Mouse (Mus musculus): ENCODE data around the gene Palld.

The Palld gene

DNA sequence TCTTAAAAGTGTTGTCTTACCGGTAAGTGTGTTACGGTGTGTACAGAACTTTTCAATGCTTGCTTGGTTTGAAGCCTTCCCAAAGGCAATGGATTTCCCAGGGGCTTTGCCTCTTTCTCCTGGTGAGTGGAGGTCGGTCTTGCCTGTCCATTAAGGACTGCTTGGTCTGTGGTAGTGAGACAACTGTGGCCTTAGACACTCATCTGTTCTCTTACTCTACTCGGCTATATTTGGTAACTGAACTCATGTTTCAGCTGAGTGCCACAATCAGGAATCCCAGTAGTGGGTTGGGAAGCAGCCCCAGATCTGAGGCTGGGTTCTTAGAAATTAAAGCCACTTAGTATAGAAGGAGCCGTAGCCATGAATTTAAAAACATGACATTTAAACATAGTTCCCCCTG, at the start of gene Palld:
Gene Palld (minus strand): TSS at position 170 of the 400 bp plus-strand sequence.
- H3K9me3 ChIP-seq (ENCODE audit: low read length) = no peaks in the 10 kb centered on the region
- no peak within 1 kb of the TSS for H3K4me3 ChIP-seq (replicated peaks; ENCODE audit: low read length)
- H3K36me3 ChIP-seq (ENCODE audit: insufficient read depth, low read length) = no peaks in the 10 kb centered on the region
- H3K27me3 ChIP-seq (ENCODE audit: insufficient read depth, low read length) = no peaks in the 10 kb centered on the region
- no peaks in the 10 kb centered on the region for H3K4me1 ChIP-seq (replicated peaks; ENCODE audit: low read depth, low read length)
- TF ChIP-seq NANOG (IDR thresholded peaks at IDR 0.05; ENCODE audit: borderline replicate concordance, low read length) = no peak
- TF ChIP-seq POU5F1 (IDR thresholded peaks at IDR 0.05; ENCODE audit: borderline replicate concordance, low read length) = no peak
- TF ChIP-seq CTCF (conservative IDR thresholded peaks at IDR 0.05; ENCODE audit: low read length) = no peak

DNA sequence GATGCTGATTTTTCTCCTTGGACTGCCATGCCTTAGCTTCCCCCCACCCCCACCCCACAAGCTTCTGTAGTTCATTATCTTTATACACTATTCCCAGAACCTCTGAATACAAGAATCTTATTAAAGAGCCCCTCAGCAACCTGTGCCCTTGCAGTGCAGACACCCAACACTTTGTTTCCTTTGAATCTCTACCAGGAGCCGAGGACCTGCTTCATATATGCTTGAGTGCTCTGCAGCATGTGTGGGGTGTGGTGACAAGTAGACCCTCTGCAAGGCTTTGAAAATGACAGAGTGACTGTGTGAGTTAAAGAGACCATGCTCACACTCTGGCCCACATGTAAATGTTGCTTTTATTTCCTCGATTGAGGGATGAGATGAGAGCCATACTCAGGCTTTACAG, 35.1 kb upstream of the Palld start:
- no peaks in the 10 kb centered on the region for H3K27me3 ChIP-seq (ENCODE audit: insufficient read depth, low read length)
- no peaks in the 10 kb centered on the region for H3K4me1 ChIP-seq (replicated peaks; ENCODE audit: low read depth, low read length)
- no peaks in the 10 kb centered on the region for H3K9me3 ChIP-seq (ENCODE audit: low read length)
- no peak for TF ChIP-seq NANOG (IDR thresholded peaks at IDR 0.05; ENCODE audit: borderline replicate concordance, low read length)
- TF ChIP-seq CTCF (conservative IDR thresholded peaks at IDR 0.05; ENCODE audit: low read length) = no peak
- TF ChIP-seq POU5F1 (IDR thresholded peaks at IDR 0.05; ENCODE audit: borderline replicate concordance, low read length) = no peak
- H3K36me3 ChIP-seq (ENCODE audit: insufficient read depth, low read length) = no peaks in the 10 kb centered on the region
- no peak overlapping the region for H3K4me3 ChIP-seq (replicated peaks; ENCODE audit: low read length)

DNA sequence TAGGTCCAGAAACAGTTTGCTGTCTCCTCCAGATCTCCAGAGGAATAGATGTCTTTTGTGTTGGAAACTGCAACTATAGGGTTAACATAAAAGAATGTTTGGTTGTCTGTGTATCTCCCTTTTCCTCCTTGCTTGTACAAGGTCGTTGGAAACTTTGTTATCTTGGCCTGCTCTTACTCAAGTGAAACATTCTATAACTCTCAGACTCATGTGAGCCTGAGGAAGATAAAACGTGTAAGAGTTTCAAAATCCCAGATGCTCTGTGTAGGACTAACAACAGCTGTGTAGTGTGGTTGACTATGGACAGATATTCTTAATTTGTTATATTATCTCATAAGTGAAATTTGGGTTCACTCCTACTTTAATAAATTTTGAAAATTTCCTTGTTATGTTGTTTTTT, 30.8 kb upstream of the Palld start:
- Histone ChIP-seq H3K9me3 (ENCODE audit: low read length) (no peaks in the 10 kb centered on the region), H3K4me3 (replicated peaks; ENCODE audit: low read length) (no peak overlapping the region), H3K27me3 (ENCODE audit: insufficient read depth, low read length) (no peaks in the 10 kb centered on the region), H3K4me1 (replicated peaks; ENCODE audit: low read depth, low read length) (peaks cover 8% of the 10 kb centered on the region), H3K36me3 (ENCODE audit: insufficient read depth, low read length) (no peaks in the 10 kb centered on the region)
- TF ChIP-seq NANOG (IDR thresholded peaks at IDR 0.05; ENCODE audit: borderline replicate concordance, low read length) (no peak), CTCF (conservative IDR thresholded peaks at IDR 0.05; ENCODE audit: low read length) (no peak), POU5F1 (IDR thresholded peaks at IDR 0.05; ENCODE audit: borderline replicate concordance, low read length) (no peak)

DNA sequence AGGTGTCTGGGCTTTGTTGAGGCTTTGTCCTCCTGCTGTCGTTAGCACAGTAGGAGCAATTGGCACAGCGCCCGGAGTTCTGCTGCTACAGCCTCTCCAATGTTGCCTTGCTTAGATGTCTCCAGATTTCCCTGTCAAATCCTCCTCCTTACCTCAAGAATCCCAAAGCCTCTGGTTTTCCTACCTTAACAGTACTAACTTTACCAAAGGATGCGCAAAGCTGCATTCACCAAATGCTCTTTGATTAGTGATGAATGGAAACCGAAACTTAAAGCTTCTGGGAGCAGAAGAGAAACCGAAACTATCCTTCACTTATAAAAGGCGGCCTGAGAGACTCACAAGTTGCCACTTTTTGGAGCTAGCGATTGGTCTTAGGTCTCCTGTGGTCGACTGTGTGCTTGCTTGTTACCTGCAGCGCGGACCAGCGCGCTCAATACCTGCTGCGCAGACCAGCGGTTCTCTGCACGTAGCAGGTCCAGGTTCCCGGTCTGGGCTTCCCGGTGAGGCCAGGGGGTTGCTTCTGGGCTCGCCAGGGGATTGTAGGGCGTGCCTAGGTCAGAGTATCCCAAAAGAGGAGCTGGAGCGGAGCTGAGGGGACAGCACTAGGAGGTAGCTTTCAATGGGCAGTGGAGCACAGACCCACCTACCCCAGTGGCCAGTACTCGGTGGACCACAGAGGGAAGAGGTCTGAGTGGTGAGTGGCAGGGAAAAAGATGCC, 25.4 kb upstream of the Palld start, which contains the start of gene Ddx60:
Gene Ddx60 (plus strand): TSS at position 311 of the 718 bp plus-strand sequence.
- Histone ChIP-seq H3K4me1 (replicated peaks; ENCODE audit: low read depth, low read length) (peaks cover 29% of the 10 kb centered on the region), H3K27me3 (ENCODE audit: insufficient read depth, low read length) (no peaks in the 10 kb centered on the region), H3K4me3 (replicated peaks; ENCODE audit: low read length) (peak within 1 kb of the TSS; percentile 71), H3K36me3 (ENCODE audit: insufficient read depth, low read length) (no peaks in the 10 kb centered on the region), H3K9me3 (ENCODE audit: low read length) (no peaks in the 10 kb centered on the region)
- TF ChIP-seq CTCF (conservative IDR thresholded peaks at IDR 0.05; ENCODE audit: low read length) (no peak), NANOG (IDR thresholded peaks at IDR 0.05; ENCODE audit: borderline replicate concordance, low read length) (no peak), POU5F1 (IDR thresholded peaks at IDR 0.05; ENCODE audit: borderline replicate concordance, low read length) (no peak)

DNA sequence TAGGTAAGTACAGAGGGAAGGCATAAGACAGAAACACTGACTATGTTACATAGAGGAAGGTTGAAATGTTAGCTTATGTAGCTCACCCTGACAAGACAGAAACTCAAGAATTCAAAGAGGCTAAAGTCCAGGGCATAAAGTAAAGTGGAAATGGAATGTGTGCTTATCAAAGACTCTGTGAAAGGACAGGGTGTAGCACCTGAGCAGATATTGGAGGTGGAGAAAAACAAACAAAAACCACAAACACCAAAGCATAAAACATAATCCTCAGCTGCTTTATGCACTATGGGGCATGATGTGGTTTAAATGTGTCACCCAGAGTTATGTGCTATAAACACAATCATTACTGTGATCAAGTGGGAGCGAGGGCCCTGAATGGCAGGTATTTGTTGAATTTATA, 22.0 kb upstream of the Palld start:
- H3K27me3 ChIP-seq (ENCODE audit: insufficient read depth, low read length) = no peaks in the 10 kb centered on the region
- TF ChIP-seq CTCF (conservative IDR thresholded peaks at IDR 0.05; ENCODE audit: low read length) (no peak), POU5F1 (IDR thresholded peaks at IDR 0.05; ENCODE audit: borderline replicate concordance, low read length) (no peak), NANOG (IDR thresholded peaks at IDR 0.05; ENCODE audit: borderline replicate concordance, low read length) (no peak)
- no peaks in the 10 kb centered on the region for H3K9me3 ChIP-seq (ENCODE audit: low read length)
- peaks cover 29% of the 10 kb centered on the region for H3K4me1 ChIP-seq (replicated peaks; ENCODE audit: low read depth, low read length)
- no peaks in the 10 kb centered on the region for H3K36me3 ChIP-seq (ENCODE audit: insufficient read depth, low read length)
- no peak overlapping the region for H3K4me3 ChIP-seq (replicated peaks; ENCODE audit: low read length)

DNA sequence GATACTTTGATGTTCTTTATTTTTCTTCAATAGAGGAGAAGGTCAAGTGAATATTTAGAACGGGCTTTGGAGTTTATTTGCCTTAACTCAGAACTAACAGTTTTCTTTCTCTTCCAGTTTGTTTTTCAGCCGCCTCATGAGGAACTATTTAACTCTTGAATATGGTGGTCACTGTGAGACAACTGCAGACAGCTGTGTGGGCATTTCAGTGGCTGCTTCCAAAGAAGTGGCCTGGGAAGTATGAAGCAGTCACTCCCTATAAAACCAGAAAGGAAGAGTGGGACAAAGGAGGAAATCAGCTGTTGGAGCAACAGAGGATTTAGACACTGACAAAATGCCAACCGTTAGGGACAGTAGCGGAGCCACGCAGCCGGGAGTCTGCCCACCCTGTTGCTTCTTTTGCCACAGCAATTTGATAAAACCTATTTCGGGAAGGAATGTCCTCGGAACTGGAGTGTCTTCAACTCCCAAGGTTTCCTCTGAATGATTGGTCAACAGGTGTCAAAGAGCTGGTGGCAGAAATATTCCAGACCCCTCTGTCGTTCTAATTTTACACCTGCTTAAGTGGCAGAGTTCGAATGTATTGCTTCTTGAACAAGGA, 19.1 kb upstream of the Palld start:
- TF ChIP-seq POU5F1 (IDR thresholded peaks at IDR 0.05; ENCODE audit: borderline replicate concordance, low read length) (no peak), CTCF (conservative IDR thresholded peaks at IDR 0.05; ENCODE audit: low read length) (no peak), NANOG (IDR thresholded peaks at IDR 0.05; ENCODE audit: borderline replicate concordance, low read length) (no peak)
- H3K4me1 ChIP-seq (replicated peaks; ENCODE audit: low read depth, low read length) = peaks cover 4% of the 10 kb centered on the region
- H3K27me3 ChIP-seq (ENCODE audit: insufficient read depth, low read length) = no peaks in the 10 kb centered on the region; the same call in 1 of the 2 replicates
- H3K4me3 ChIP-seq (replicated peaks; ENCODE audit: low read length) = no peak overlapping the region
- H3K9me3 ChIP-seq (ENCODE audit: low read length) = no peaks in the 10 kb centered on the region
- H3K36me3 ChIP-seq (ENCODE audit: insufficient read depth, low read length) = no peaks in the 10 kb centered on the region

DNA sequence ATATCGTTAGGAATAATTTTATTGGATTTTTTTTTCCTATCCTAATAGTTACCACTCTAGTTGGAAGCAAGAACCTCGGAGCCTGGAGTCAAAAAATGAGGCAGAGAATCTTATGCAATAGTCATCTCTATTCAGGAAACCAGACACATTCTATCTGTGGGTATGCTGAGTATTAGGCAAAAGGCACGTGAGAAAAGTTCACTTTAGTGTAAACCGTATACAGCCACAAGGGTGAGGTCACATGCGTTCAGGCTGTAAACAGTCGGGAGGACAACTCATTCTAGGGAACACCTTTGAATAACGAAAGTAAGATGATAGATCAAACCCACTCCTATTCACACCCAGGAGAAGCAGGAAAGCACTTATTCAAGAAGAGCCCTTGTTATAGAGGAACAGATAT, 17.9 kb upstream of the Palld start:
- H3K36me3 ChIP-seq (ENCODE audit: insufficient read depth, low read length) = no peaks in the 10 kb centered on the region
- no peaks in the 10 kb centered on the region; the same call in 1 of the 2 replicates for H3K27me3 ChIP-seq (ENCODE audit: insufficient read depth, low read length)
- no peaks in the 10 kb centered on the region for H3K4me1 ChIP-seq (replicated peaks; ENCODE audit: low read depth, low read length)
- H3K4me3 ChIP-seq (replicated peaks; ENCODE audit: low read length) = no peak overlapping the region
- no peaks in the 10 kb centered on the region for H3K9me3 ChIP-seq (ENCODE audit: low read length)
- no peak for TF ChIP-seq NANOG (IDR thresholded peaks at IDR 0.05; ENCODE audit: borderline replicate concordance, low read length)
- no peak for TF ChIP-seq CTCF (conservative IDR thresholded peaks at IDR 0.05; ENCODE audit: low read length)
- TF ChIP-seq POU5F1 (IDR thresholded peaks at IDR 0.05; ENCODE audit: borderline replicate concordance, low read length) = no peak

DNA sequence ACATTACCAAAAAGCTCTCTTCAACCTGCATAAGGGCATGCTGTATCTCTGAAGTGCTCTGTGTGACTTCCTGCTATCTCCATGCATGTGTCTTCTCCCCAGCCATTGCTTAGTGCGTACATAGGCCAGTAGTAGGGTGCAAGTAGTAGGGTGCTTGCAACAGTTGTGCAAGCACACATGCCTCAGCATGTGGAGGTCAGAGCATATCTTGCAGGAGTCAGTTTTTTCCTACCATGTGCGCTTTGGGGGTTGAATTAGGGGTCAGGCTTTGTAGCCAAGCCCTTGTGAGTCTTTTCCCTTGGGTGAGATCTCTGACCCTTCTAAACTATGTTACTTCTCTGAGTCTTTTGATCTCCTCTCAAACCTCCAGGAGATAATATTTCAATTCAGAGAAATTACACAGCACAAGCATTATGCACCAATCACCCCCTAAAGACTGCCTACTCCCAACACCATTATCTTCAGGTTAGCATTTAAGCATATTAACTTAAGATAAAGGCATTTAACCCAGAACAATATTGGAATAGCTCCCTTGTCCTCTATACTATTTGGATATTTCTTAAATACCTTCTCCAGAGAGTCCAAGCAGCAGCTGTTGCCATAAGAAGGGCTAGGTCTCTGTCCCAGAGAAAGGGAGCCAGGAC, 16.8 kb upstream of the Palld start:
- Histone ChIP-seq H3K27me3 (ENCODE audit: insufficient read depth, low read length) (no peaks in the 10 kb centered on the region; the same call in 1 of the 2 replicates), H3K4me3 (replicated peaks; ENCODE audit: low read length) (no peak overlapping the region), H3K9me3 (ENCODE audit: low read length) (no peaks in the 10 kb centered on the region), H3K36me3 (ENCODE audit: insufficient read depth, low read length) (no peaks in the 10 kb centered on the region), H3K4me1 (replicated peaks; ENCODE audit: low read depth, low read length) (no peaks in the 10 kb centered on the region)
- TF ChIP-seq CTCF (conservative IDR thresholded peaks at IDR 0.05; ENCODE audit: low read length) = no peak
- no peak for TF ChIP-seq NANOG (IDR thresholded peaks at IDR 0.05; ENCODE audit: borderline replicate concordance, low read length)
- no peak for TF ChIP-seq POU5F1 (IDR thresholded peaks at IDR 0.05; ENCODE audit: borderline replicate concordance, low read length)

Data from E14TG2a.4 (cell line).